28 mouse cellular contexts compared by ENCODE assay signal in genomic region chr15:30655433-30655832, GRCm38 (mm10).
DNase-seq lines count a peak whose midpoint lies in the region; ATAC-seq and TF ChIP-seq lines count a peak whose summit lies in the region.
"Had no signal": no experiment of that assay in that cellular context is flagged by ENCODE, and none has a peak within 500 bp of the region (broad histone marks: within the 10 kb centered on the region; RNA-seq: fewer than 3 reads in every experiment).

No protein-coding gene starts in this region.

- H3K9ac ChIP-seq in midbrain, embryonic 14.5 days (replicated peaks; ENCODE audit: low read length): no peak overlapping the region
- no peak overlapping the region for H3K9ac ChIP-seq in midbrain, embryonic 11.5 days (ENCODE audit: low read length)
- H3K9ac ChIP-seq in embryonic facial prominence, embryonic 14.5 days (ENCODE audit: low read depth, low read length): no peak overlapping the region
- no peak overlapping the region for H3K9ac ChIP-seq in midbrain, postnatal 0 days (replicated peaks; ENCODE audit: low read length, poor library complexity, severe bottlenecking)
- H3K9ac ChIP-seq: heart, embryonic 15.5 days; hindbrain, embryonic 12.5 days; liver, embryonic 15.5 days; lung, embryonic 14.5 days; midbrain, embryonic 12.5 days had no signal

- no peak overlapping the region for H3K4me2 ChIP-seq in midbrain, embryonic 14.5 days (ENCODE audit: low read length)
- no peak overlapping the region for H3K4me2 ChIP-seq in midbrain, embryonic 11.5 days
- no peak overlapping the region for H3K4me2 ChIP-seq in embryonic facial prominence, embryonic 14.5 days (ENCODE audit: low read depth, low read length)
- H3K4me2 ChIP-seq in midbrain, postnatal 0 days (ENCODE audit: low read depth, low read length, poor library complexity, severe bottlenecking): no peak overlapping the region
- H3K4me2 ChIP-seq: heart, embryonic 15.5 days; hindbrain, embryonic 12.5 days; liver, embryonic 15.5 days; lung, embryonic 14.5 days; midbrain, embryonic 12.5 days had no signal

- no peaks in the 10 kb centered on the region for H3K36me3 ChIP-seq in midbrain, embryonic 14.5 days (ENCODE audit: control insufficient read depth, insufficient read depth, low read length)
- no peaks in the 10 kb centered on the region for H3K36me3 ChIP-seq in midbrain, embryonic 11.5 days (ENCODE audit: control insufficient read depth, insufficient read depth, low read length)
- H3K36me3 ChIP-seq in embryonic facial prominence, embryonic 14.5 days (ENCODE audit: control insufficient read depth, insufficient read depth, low read length): no peaks in the 10 kb centered on the region
- H3K36me3 ChIP-seq in midbrain, postnatal 0 days (ENCODE audit: insufficient read depth, low read length): no peaks in the 10 kb centered on the region
- H3K36me3 ChIP-seq: heart, embryonic 10.5 days; heart, embryonic 15.5 days; hindbrain, embryonic 12.5 days; liver, embryonic 15.5 days; midbrain, embryonic 12.5 days had no signal

- no peak for TF ChIP-seq CTCF in midbrain, postnatal 0 days (IDR thresholded peaks at IDR 0.05)

- H3K9me3 ChIP-seq in midbrain, embryonic 14.5 days (ENCODE audit: control insufficient read depth, low read length): no peaks in the 10 kb centered on the region
- no peaks in the 10 kb centered on the region for H3K9me3 ChIP-seq in midbrain, embryonic 11.5 days (ENCODE audit: control insufficient read depth, low read length)
- no peaks in the 10 kb centered on the region for H3K9me3 ChIP-seq in embryonic facial prominence, embryonic 14.5 days (ENCODE audit: control insufficient read depth, low read length)
- H3K9me3 ChIP-seq in midbrain, postnatal 0 days (ENCODE audit: low read length): no peaks in the 10 kb centered on the region
- H3K9me3 ChIP-seq: heart, embryonic 10.5 days; heart, embryonic 15.5 days; hindbrain, embryonic 12.5 days; liver, embryonic 15.5 days; midbrain, embryonic 12.5 days had no signal

- peaks cover 15% of the 10 kb centered on the region for H3K4me1 ChIP-seq in midbrain, embryonic 14.5 days (ENCODE audit: control insufficient read depth, insufficient read depth, low read length)
- no peaks in the 10 kb centered on the region for H3K4me1 ChIP-seq in midbrain, embryonic 11.5 days (ENCODE audit: control insufficient read depth, insufficient read depth, low read length)
- no peaks in the 10 kb centered on the region for H3K4me1 ChIP-seq in embryonic facial prominence, embryonic 14.5 days (ENCODE audit: control insufficient read depth, insufficient read depth, low read length)
- no peaks in the 10 kb centered on the region; the same call in 1 of the 2 replicates for H3K4me1 ChIP-seq in midbrain, postnatal 0 days (ENCODE audit: insufficient read depth, low read length)
- H3K4me1 ChIP-seq: heart, embryonic 15.5 days; liver, embryonic 15.5 days; midbrain, embryonic 12.5 days had no signal

- no peaks in the 10 kb centered on the region for H3K27me3 ChIP-seq in midbrain, embryonic 14.5 days (ENCODE audit: control insufficient read depth, insufficient read depth, low read length)
- no peaks in the 10 kb centered on the region for H3K27me3 ChIP-seq in midbrain, embryonic 11.5 days (ENCODE audit: control insufficient read depth, insufficient read depth, low read length)
- H3K27me3 ChIP-seq in embryonic facial prominence, embryonic 14.5 days (replicated peaks; ENCODE audit: control insufficient read depth, insufficient read depth, low read length): no peaks in the 10 kb centered on the region
- no peaks in the 10 kb centered on the region for H3K27me3 ChIP-seq in midbrain, postnatal 0 days (ENCODE audit: insufficient read depth, low read length)
- H3K27me3 ChIP-seq: heart, embryonic 15.5 days; hindbrain, embryonic 12.5 days; liver, embryonic 15.5 days; midbrain, embryonic 12.5 days had no signal

- peak overlapping the region; percentile 60 for H3K27ac ChIP-seq in midbrain, embryonic 14.5 days (replicated peaks; ENCODE audit: low read depth, low read length)
- no peak overlapping the region for H3K27ac ChIP-seq in midbrain, embryonic 11.5 days (ENCODE audit: low read depth, low read length)
- H3K27ac ChIP-seq in embryonic facial prominence, embryonic 14.5 days (replicated peaks; ENCODE audit: low read depth, low read length): no peak overlapping the region
- 0 out of 2 replicates have a peak overlapping the region, but pooled peaks have one; percentile 12 for H3K27ac ChIP-seq in midbrain, postnatal 0 days (ENCODE audit: low read depth, low read length)
- H3K27ac ChIP-seq: heart, embryonic 10.5 days; heart, embryonic 15.5 days; hindbrain, embryonic 12.5 days; left cerebral cortex, adult 2 months; liver, embryonic 15.5 days; midbrain, embryonic 12.5 days had no signal

- DNase-seq in frontal cortex, postnatal 25 days (ENCODE audit: low spot score in 2 of 2): no peak
- DNase-seq in midbrain, embryonic 14.5 days: peak; percentile 44
- DNase-seq in midbrain, embryonic 11.5 days (ENCODE audit: low spot score, missing footprints): no peak
- peak; percentile 55 for DNase-seq in embryonic facial prominence, embryonic 14.5 days (ENCODE audit: low spot score)
- no peak for DNase-seq in midbrain, postnatal 0 days (ENCODE audit: low spot score)
- DNase-seq in lung, postnatal 36 days: no peak
- DNase-seq: adrenal gland, postnatal 25 days; cerebellum, adult 18-20 months; cerebellum, postnatal 10 days; gastrocnemius, postnatal 25 days; kidney, adult 11 months; kidney, postnatal 14 days; left cerebral cortex, postnatal 4 days; lung, embryonic 14.5 days; lung, postnatal 14 days; right cerebral cortex, postnatal 25 days; spleen, adult 18-20 months; thymus, postnatal 14 days had no signal

- peak; percentile 55 for ATAC-seq in frontal cortex, adult (ENCODE audit: low TSS enrichment)
- ATAC-seq in midbrain, embryonic 14.5 days (ENCODE audit: low FRiP score, low TSS enrichment): no peak; the same call in 1 of the 2 replicates
- ATAC-seq in midbrain, embryonic 11.5 days (ENCODE audit: low FRiP score): no peak
- ATAC-seq in embryonic facial prominence, embryonic 14.5 days (ENCODE audit: low read depth): no peak
- no peak; the same call in 1 of the 2 replicates for ATAC-seq in midbrain, postnatal 0 days (ENCODE audit: low FRiP score)
- ATAC-seq: CD4-positive, CD25-positive, alpha-beta regulatory T cell, adult 4 months; inflammation-experienced regulatory T-cells, adult 6 months had no signal

- H3K4me3 ChIP-seq in midbrain, embryonic 14.5 days (replicated peaks; ENCODE audit: low read depth, low read length): no peak overlapping the region
- no peak overlapping the region for H3K4me3 ChIP-seq in midbrain, embryonic 11.5 days (ENCODE audit: low read depth, low read length)
- no peak overlapping the region for H3K4me3 ChIP-seq in embryonic facial prominence, embryonic 14.5 days (ENCODE audit: low read depth, low read length)
- no peak overlapping the region for H3K4me3 ChIP-seq in midbrain, postnatal 0 days (ENCODE audit: low read depth, low read length)
- H3K4me3 ChIP-seq: heart, embryonic 10.5 days; heart, embryonic 15.5 days; hindbrain, embryonic 12.5 days; left cerebral cortex, adult 2 months; liver, embryonic 15.5 days; midbrain, embryonic 12.5 days; myocyte had no signal

- 55% methylated on average over 9 of the region's 9 CpGs for WGBS in midbrain, embryonic 14.5 days
- WGBS in midbrain, embryonic 11.5 days: 76% methylated on average over 9 of the region's 9 CpGs
- 64% methylated on average over 9 of the region's 9 CpGs for WGBS in embryonic facial prominence, embryonic 14.5 days
- WGBS in midbrain, postnatal 0 days: 40% methylated on average over 9 of the region's 9 CpGs

Comparison
In these comparisons a context has a peak if more than half of its experiments do, and no peak if none do; other contexts are left out.
1. DNase-seq: peak in midbrain, embryonic 14.5 days (single experiment) and embryonic facial prominence, embryonic 14.5 days (single experiment); none in frontal cortex, postnatal 25 days (0 of 2), midbrain, embryonic 11.5 days (single experiment), midbrain, postnatal 0 days (single experiment) and lung, postnatal 36 days (single experiment).
2. H3K27ac ChIP-seq: peak in midbrain, embryonic 14.5 days (single experiment) and midbrain, postnatal 0 days (single experiment); none in midbrain, embryonic 11.5 days (single experiment) and embryonic facial prominence, embryonic 14.5 days (single experiment).